Mouse (Mus musculus) cerebellum, postnatal 25 days (tissue): ENCODE data around the gene Chuk.
A peak's percentile ranks its signal among the peaks of the same experiment; 100 is the strongest.
"Not testable (repeated sequence)": the region's sequence is repeated elsewhere in the genome, so short reads cannot be mapped to it uniquely, and the experiment has no call there.

Source experiments
- DNase-seq, 2 experiments: peaks; one replicate each; pipeline ENCODE4 v3.0.0; 2021; ENCODE audit warnings: mixed read lengths in 2 of 2

Chuk gene

GRCm38 (mm10) chr19:44106831-44107660 lies at the start of gene Chuk:
Gene Chuk, minus strand, starts transcription at chr19:44107480.
- DNase-seq = peak; percentile 94 to 97

- DNase-seq = no peak
Observed at GRCm38 (mm10) chr19:44157005-44157404, 49.7 kb upstream of the Chuk start.

GRCm38 (mm10) chr19:44153781-44154180 lies 46.5 kb upstream of the Chuk start:
- no peak for DNase-seq

GRCm38 (mm10) chr19:44148991-44149390 lies 41.7 kb upstream of the Chuk start:
- no peak for DNase-seq

GRCm38 (mm10) chr19:44148345-44148744 lies 41.1 kb upstream of the Chuk start:
- DNase-seq = no peak

- peak in 1 of 2 experiments; percentile 15 for DNase-seq
Observed at GRCm38 (mm10) chr19:44146951-44147350, 39.7 kb upstream of the Chuk start.

GRCm38 (mm10) chr19:44146568-44146879 lies 39.2 kb upstream of the Chuk start:
- no peak for DNase-seq

- DNase-seq = peak; percentile 90 to 94
Observed at GRCm38 (mm10) chr19:44145702-44146567, 38.7 kb upstream of the Chuk start, which contains the start of gene Bloc1s2. Gene Bloc1s2, minus strand, starts transcription at chr19:44146446.

- no peak for DNase-seq
Observed at GRCm38 (mm10) chr19:44144366-44144765, 37.1 kb upstream of the Chuk start.

- DNase-seq = peak; percentile 27 to 36
Observed at GRCm38 (mm10) chr19:44135960-44136485, 28.7 kb upstream of the Chuk start.

- DNase-seq = peak; percentile 91 to 94
Observed at GRCm38 (mm10) chr19:44135072-44135959, 28.0 kb upstream of the Chuk start, which contains the start of gene Cwf19l1. Gene Cwf19l1, minus strand, starts transcription at chr19:44135876.

- no peak for DNase-seq
Observed at GRCm38 (mm10) chr19:44132917-44133316, 25.6 kb upstream of the Chuk start.

GRCm38 (mm10) chr19:44128560-44128959 lies 21.3 kb upstream of the Chuk start:
- DNase-seq = no peak

GRCm38 (mm10) chr19:44127729-44128497 lies 20.6 kb upstream of the Chuk start:
- DNase-seq = no peak

GRCm38 (mm10) chr19:44121137-44121536 lies 13.9 kb upstream of the Chuk start:
- no peak for DNase-seq

- DNase-seq = not testable (repeated sequence)
Observed at GRCm38 (mm10) chr19:44120686-44121085, 13.4 kb upstream of the Chuk start.

GRCm38 (mm10) chr19:44117793-44118192 lies 10.5 kb upstream of the Chuk start:
- no peak for DNase-seq

- peak in 1 of 2 experiments; percentile 13 for DNase-seq
Observed at GRCm38 (mm10) chr19:44111706-44112105, 4.4 kb upstream of the Chuk start.

- no peak for DNase-seq
Observed at GRCm38 (mm10) chr19:44110356-44110755, 3.1 kb upstream of the Chuk start.

- DNase-seq = no peak
Observed at GRCm38 (mm10) chr19:44108996-44109395, 1.7 kb upstream of the Chuk start.
